Mouse (Mus musculus): ENCODE measurements around the gene Mta1.

Gene Mta1

GRCm38 (mm10) chr12:113097040-113097439, 1.0 kb upstream of the Mta1 start:
- no peak for DNase-seq (ENCODE audit: low read depth in 2 of 2, low spot score in 2 of 2)

DNA sequence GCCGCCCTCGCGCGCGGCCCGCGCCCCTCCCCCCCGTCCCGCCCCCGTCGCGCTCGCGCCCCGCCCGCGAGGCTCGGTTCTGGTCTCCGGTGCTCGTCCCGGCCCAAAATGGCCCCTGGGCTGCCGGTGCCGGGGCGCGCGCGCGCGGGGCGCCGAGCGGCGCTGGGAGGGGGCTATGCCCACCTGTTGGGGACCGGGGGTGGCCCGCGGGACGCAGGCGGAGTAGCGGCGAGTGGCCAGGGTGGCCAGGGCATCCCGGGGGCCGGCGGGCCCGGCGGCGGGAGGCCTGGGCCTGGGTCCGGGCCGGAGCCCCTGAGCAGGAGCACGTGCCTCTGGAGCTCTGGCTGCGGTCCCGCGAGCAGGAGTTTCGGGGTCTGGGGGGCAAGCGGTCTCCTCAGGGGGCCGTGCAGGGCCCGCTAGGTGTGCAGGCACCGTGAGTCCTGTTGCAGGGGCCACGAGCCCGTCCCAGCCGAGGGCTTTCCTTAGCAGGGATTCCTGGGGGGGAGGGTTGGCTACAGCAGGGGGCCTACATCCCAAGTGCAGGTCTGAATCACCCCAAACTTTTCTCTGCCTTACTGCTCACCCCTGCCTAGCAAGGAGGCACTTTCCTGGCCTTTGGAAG, 563 bp downstream of the Mta1 start:
- DNase-seq (ENCODE audit: low read depth in 2 of 2, low spot score in 2 of 2), result no peak

GRCm38 (mm10) chr12:113099470-113100237, 1.6 kb downstream of the Mta1 start:
- DNase-seq (ENCODE audit: low read depth in 2 of 2, low spot score in 2 of 2), result no peak

DNA sequence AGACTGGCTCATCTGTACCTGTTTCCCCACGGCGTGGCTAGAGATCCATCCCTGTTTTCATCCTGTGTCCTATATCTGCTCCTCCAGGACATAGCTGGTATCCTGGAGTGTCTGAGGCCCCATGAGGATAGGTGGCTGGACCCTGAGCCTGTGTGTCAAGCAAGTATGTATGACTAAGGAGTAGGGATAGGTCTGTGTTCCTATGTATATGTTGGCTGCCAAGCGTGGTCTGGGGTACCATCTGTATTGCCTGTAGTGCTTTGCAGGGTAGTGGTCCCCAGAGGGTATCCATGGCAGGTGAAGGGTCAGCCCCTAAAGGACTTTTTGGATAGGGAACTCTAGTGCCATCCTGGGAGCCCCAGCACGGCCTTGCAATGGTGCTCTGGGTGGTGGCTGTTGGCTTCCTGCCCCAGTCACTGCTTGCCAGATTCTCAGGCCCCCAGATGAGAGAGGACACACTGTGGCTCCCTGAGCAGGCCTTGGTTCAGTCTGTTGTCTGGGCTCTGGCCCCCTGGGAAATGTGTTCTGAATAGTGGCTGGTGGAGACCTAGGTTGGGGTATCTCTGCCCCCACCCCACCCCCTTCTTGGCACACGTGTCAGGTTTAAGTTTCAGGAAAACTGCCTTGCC, 2.5 kb downstream of the Mta1 start:
- no peak for DNase-seq (ENCODE audit: low read depth in 2 of 2, low spot score in 2 of 2)

GRCm38 (mm10) chr12:113101251-113101960, 3.3 kb downstream of the Mta1 start:
- no peak for DNase-seq (ENCODE audit: low read depth in 2 of 2, low spot score in 2 of 2)

- DNase-seq (ENCODE audit: low read depth in 2 of 2, low spot score in 2 of 2), result peak; percentile 66 to 72
These were observed 4.4 kb downstream of the Mta1 start for GRCm38 (mm10) chr12:113102461-113102860.

DNA sequence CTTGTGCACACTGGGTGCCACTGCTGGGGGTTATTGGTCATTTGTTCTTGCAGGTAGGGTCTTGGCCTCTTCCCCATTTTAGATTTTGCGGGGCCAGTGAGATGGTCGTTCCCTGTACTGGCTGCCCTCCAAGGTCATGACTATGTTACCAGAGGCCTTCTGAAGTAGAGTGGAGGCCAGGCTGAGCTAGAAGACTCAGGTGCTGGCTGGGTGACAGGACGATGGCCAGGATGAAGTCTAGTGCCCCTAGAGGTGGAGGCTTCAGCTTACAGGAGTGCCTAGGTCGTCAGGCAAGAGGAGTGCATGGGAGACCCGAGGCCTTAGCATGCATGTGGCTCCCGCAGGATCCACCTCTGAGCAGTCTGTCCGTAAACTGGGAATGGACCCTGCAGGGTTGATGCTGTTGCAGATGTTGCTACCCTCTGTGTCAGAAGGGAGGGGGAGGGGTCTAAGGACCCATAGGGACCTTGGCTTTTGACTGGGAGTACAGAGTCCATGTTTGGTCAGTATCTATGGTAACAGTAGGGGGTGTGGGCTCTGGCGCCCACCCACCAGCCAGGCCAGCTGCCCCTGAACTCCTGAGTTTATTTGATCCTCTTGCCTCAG, 5.9 kb downstream of the Mta1 start:
- no peak for DNase-seq (ENCODE audit: low read depth in 2 of 2, low spot score in 2 of 2)

DNA sequence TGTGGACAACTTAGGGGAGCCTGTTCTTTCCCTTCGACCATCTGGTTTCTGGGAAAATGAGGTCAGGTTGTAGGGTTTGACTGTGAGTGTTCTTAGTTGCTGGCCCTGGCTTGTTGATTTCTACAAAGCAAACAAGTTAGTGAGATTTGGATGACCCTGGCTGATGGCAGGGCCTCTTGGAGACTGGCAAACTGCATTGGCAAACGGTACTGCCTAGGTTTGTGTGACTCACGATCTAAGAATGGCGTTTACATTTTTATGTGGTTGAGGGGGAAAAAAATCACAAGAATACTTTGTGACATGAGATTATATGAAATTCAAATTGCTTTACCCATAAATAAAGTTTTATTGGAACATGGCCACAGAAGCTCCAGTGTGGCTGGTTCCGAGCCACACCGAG, 8.3 kb downstream of the Mta1 start:
- no peak for DNase-seq (ENCODE audit: low read depth in 2 of 2, low spot score in 2 of 2)

- DNase-seq (ENCODE audit: low read depth in 2 of 2, low spot score in 2 of 2), result no peak
These were observed 9.5 kb downstream of the Mta1 start for GRCm38 (mm10) chr12:113107431-113108124.

DNA sequence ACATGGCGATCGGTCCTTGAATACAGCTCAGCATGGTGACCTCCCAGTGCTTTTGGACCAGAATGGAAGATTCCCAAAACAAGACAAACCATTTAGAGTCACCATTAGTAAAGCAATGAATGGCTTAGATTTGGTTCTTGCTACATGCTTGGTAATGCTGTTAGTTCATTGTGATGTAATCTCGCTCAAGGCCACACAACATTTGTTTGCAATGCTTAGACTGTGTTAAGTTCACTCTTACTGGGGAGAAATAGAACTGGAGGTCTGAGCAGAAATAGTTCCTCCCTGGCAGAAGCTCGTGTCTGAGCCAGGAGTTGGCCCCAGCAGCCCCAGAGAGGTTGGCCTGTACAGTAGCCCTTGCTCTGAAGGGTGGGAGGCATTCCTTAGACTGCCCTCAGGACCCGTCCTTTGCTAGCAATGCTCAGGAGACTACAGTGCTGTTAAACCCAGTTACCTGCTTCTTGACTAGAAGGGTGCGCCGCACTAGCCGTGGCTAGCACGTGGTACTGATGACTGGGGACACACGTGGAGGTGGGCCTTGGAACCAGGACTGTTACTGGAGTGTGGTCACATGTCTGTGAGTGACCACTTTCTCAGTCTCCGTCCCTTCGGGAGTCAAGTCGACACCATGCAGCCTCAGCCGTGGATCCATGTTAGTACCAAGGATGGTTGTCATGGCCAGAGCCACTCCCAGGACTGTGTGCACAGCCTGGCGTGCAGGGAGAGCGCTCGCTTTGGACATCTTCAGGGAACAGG, 10.6 kb downstream of the Mta1 start:
- no peak for DNase-seq (ENCODE audit: low read depth in 2 of 2, low spot score in 2 of 2)

DNA sequence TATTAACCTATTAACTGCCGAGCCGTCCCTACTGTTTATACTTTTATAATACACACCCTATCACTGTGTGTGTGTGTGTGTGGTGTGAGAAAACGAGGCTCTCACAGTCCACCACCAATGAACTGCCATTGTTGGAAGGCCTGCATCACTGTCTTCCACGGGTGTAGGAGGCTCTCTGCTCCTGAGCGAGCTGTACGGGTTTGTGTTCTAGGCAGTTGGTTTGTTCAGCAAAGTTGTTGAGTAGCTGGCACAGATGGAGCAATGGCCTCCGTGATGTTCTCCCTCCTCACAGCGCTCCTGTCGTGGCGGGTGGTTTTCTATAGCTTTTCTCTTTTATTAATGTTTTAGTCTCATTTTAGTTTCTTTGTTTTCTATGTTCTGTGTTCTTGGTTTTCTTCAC, 11.7 kb downstream of the Mta1 start:
- DNase-seq (ENCODE audit: low read depth in 2 of 2, low spot score in 2 of 2), result no peak

- no peak for DNase-seq (ENCODE audit: low read depth in 2 of 2, low spot score in 2 of 2)
These were observed 16.1 kb downstream of the Mta1 start for GRCm38 (mm10) chr12:113114141-113114540.

GRCm38 (mm10) chr12:113114856-113115538, 16.9 kb downstream of the Mta1 start:
- DNase-seq (ENCODE audit: low read depth in 2 of 2, low spot score in 2 of 2), result no peak

DNA sequence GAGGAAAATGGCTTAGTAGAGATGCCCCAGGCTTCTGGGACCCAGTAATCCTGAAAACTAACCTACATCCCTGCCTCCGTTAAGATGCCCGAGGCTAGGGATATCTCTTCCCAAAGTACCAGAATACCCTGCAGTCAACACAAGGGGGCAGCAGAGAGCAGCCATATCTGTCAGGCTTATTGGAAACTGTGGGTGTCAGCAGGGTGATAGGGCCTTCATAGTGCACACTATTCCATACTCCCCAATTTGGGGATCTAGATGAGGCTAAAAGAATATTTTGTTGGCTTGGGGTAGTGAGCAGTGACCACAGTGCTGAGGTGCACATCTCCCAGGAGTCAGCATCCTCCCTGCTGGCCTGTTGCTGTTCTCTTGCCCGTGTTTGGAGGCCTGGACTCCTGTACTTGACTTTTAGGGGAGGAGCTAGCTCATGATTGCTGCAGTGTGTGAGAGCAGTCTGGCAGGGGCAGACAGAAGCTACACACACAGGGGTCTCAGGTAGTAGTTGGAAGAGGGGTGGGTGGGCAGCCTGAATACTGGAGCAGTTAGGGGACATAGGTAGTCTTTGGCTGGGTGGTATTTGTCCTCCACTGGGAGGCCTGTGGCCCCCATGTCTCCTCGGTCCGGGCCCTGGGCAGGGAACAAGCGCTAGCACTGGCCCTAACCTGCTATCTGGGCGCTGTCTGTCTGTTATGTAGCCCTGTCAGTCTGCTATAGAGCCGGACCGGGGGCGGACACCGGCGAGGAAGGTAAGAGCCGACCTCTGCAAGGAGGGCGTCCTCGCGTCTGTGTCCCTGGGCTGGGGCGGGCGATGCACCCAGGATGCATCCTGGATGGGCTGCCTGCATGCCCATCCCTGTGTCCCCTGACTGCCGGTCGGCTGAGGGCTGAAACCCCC, 21.7 kb downstream of the Mta1 start:
- peak; percentile 64 to 72 for DNase-seq (ENCODE audit: low read depth in 2 of 2, low spot score in 2 of 2)

DNA sequence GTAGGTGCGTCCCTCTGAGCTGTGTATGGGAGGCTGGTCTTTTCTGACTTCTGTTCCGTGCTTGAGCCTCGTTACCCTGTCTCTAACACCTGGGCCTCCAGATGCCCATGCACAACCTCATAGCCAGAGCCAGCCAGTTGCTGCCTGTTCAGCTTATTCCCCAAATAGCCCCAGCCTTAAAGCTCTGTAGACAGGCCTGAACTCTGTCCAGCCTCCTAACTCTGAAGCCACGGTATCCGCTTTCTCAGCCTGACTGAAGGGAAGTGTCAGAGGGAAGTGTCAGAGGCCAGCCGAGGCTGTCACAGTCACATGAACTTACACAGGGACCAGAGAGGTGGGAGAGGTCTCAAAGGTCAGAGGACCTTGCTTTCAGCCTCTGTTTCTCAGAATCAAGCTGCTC, 26.6 kb downstream of the Mta1 start:
- no peak for DNase-seq (ENCODE audit: low read depth in 2 of 2, low spot score in 2 of 2)

- DNase-seq (ENCODE audit: low read depth in 2 of 2, low spot score in 2 of 2), result no peak
These were observed 32.7 kb downstream of the Mta1 start for GRCm38 (mm10) chr12:113130732-113131131.

GRCm38 (mm10) chr12:113131601-113132000, 33.5 kb downstream of the Mta1 start:
- no peak for DNase-seq (ENCODE audit: low read depth in 2 of 2, low spot score in 2 of 2)

DNA sequence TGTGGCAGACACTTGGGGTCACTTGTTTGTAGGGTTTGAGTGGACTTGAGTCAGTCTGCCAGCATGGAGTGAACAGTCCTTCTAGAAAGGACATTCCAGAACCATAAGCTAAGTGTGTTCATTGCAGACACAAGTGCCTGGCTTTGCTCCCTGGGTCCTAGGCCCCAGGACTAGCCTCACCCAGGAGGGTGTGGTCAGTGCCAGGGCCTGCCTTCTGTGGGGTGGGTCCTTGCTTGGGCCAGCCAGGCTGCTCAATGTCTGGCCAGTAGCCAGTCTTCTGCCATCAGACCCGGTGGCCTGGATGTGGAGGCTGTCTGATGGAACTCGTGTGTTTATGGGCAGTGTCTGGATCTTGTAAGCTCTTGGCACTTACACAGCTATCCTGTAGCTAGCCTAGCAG, 34.5 kb downstream of the Mta1 start:
- no peak for DNase-seq (ENCODE audit: low read depth in 2 of 2, low spot score in 2 of 2)
